Mouse (Mus musculus) spleen, adult 2 months (tissue): ENCODE results near the gene Pramef8. TPM values are rescaled to one million over a fixed set of nuclear protein-coding genes. Genes with fewer than 3 reads are reported as not detected.

ENCODE experiments used
- DNase-seq, 2 experiments: peaks; one replicate each; pipeline versions ENCODE4 v3.0.0 to v3.0.0-alpha.2; 2012 to 2021; ENCODE audit warnings: low spot score in 2 of 2, low read depth in 1 of 2
- H3K27ac ChIP-seq: fragments of 200-500 bp; 2 replicates; pipeline ENCODE4 v1.5.1; 2012; ENCODE audit warnings: low read length, inconsistent platforms; ENCODE audit not compliant: insufficient read depth
- H3K27me3 ChIP-seq: fragments of 200-500 bp; 2 replicates; pipeline ENCODE4 v1.6.1; 2012; ENCODE audit warnings: mild to moderate bottlenecking, moderate library complexity, low read length, inconsistent platforms; ENCODE audit not compliant: control insufficient read depth, insufficient read depth
- H3K36me3 ChIP-seq: fragments of 200-500 bp; 2 replicates; pipeline ENCODE4 v1.6.1; 2012; ENCODE audit warnings: mild to moderate bottlenecking, low read length, inconsistent platforms; ENCODE audit not compliant: control insufficient read depth, insufficient read depth
- H3K4me1 ChIP-seq: fragments of 200-500 bp; 2 replicates; pipeline ENCODE4 v1.6.1; 2011; ENCODE audit warnings: inconsistent platforms; ENCODE audit not compliant: control insufficient read depth, insufficient read depth, insufficient read length
- H3K4me3 ChIP-seq: fragments of 200-500 bp; 2 replicates; pipeline ENCODE4 v1.5.1; 2011; ENCODE audit warnings: mild to moderate bottlenecking, inconsistent platforms; ENCODE audit not compliant: insufficient read depth, insufficient read length; ENCODE audit errors: extremely low read depth
- CTCF ChIP-seq: fragments of 200-500 bp; IDR thresholded peaks from 2 replicates; pipeline ENCODE4 v1.5.1; 2011; ENCODE audit warnings: mild to moderate bottlenecking, inconsistent platforms; ENCODE audit not compliant: insufficient read depth, insufficient read length, insufficient replicate concordance; ENCODE audit errors: extremely low read depth
- POLR2A ChIP-seq: fragments of 200-500 bp; IDR thresholded peaks from 2 replicates; pipeline ENCODE4 v1.6.1; 2011; ENCODE audit warnings: low read depth, low read length, inconsistent platforms
- WGBS: fragments of 180-500 bp; shearing (Covaris S2); methylation state at CpG from one replicate; pipeline ENCODE4 v1.1.7; 2018; 5-methylcytosine and 5-hydroxymethylcytosine counted together
- polyA plus RNA-seq: library from polyadenylated mRNA; depleted of rRNA; stranded (reverse); fragments of >200 nt; gene quantifications from 2 replicates; pipeline ENCODE4 v1.2.3, GENCODE M21; 2012; rRNA removed

The Pramef8 gene
- polyA plus RNA-seq, 1 experiment: 4.6 TPM

DNA sequence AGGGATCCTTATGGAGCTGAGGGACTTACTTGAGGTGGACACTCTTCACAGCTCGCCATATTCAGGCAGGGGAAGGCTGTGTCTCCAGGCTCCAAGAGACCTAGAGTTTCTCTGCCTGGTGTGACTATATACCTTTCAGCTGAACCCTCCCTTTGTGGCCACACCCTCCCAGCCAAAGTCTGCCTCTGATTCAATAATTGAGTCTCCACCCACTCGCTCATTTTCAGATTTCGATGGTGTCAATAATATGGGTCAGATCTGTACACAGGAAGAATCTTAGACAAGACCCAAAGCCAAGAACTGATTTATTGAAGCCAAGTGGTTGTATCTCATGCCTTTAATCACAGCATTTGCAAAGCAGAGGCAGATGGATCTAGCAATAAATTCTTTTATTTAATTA is 38.0 kb downstream of the Pramef8 start, which contains the start of gene Oog4:
Gene Oog4, minus strand, starts transcription at position 101 of the 400 bp plus-strand sequence.
- TF ChIP-seq POLR2A (no peak), CTCF (no peak)
- Histone ChIP-seq H3K27me3 (no peaks in the 10 kb centered on the region), H3K36me3 (no peaks in the 10 kb centered on the region), H3K27ac (no peak within 1 kb of the TSS), H3K4me3 (no peak within 1 kb of the TSS), H3K4me1 (no peaks in the 10 kb centered on the region)
- no peak for DNase-seq
- WGBS: 88% methylated on average over 3 of the region's 3 CpGs

Other genes with a start within 250 kb of the Pramef8 start
- gene Prdm2, start 199.4 kb upstream of the Pramef8 start, polyA plus RNA-seq: 13.5 and 14.4 TPM in 2 replicates
- 0.18 and 0.28 TPM in 2 replicates for gene Pdpn, start 112.9 kb upstream of the Pramef8 start, polyA plus RNA-seq
- not detected in 2 replicates for gene Lrrc38, start 62.7 kb upstream of the Pramef8 start, polyA plus RNA-seq
- gene Pramel1, start 18.0 kb upstream of the Pramef8 start, polyA plus RNA-seq: not detected in 2 replicates
- gene Oog4, start 37.9 kb downstream of the Pramef8 start, polyA plus RNA-seq: not detected in 2 replicates
- not detected in 2 replicates for gene Gm13043, start 98.9 kb downstream of the Pramef8 start, polyA plus RNA-seq
- not detected in 2 replicates for gene Gm13040, start 123.5 kb downstream of the Pramef8 start, polyA plus RNA-seq
- not detected in 2 replicates for gene BC080695, start 139.3 kb downstream of the Pramef8 start, polyA plus RNA-seq
- gene Gm13057, start 139.3 kb downstream of the Pramef8 start, polyA plus RNA-seq: not detected in 2 replicates
- gene Gm13083, start 202.6 kb downstream of the Pramef8 start, polyA plus RNA-seq: not detected in 2 replicates
- not detected in 2 replicates for gene Gm13088, start 244.8 kb downstream of the Pramef8 start, polyA plus RNA-seq